Mouse (Mus musculus) midbrain, postnatal 0 days (tissue): Measurements from ENCODE around the gene H1fx. TPM values are rescaled to one million over a fixed set of nuclear protein-coding genes. Genes with fewer than 3 reads are reported as not detected.

Source experiments
- ATAC-seq: fragments of 200-750 bp; cut with Nextera tagmentation; 2 replicates; pipeline ENCODE4 v1.8.0; 2017; ENCODE audit warnings: moderate number of reproducible peaks, mild to moderate bottlenecking, moderate TSS enrichment, moderate library complexity; ENCODE audit not compliant: low FRiP score
- DNase-seq: peaks from one replicate; pipeline ENCODE4 v3.0.0-alpha.2; 2015; ENCODE audit warnings: low spot score
- H3K27ac ChIP-seq: fragments of 300-500 bp; sonication (generic); 2 replicates; pipeline ENCODE4 v1.5.1; 2014; ENCODE audit warnings: low read depth, mild to moderate bottlenecking, low read length, mixed read lengths
- H3K27me3 ChIP-seq: fragments of 300-500 bp; sonication (generic); 2 replicates; pipeline ENCODE4 v1.6.1; 2014; ENCODE audit warnings: low read length, control low read depth, mixed read lengths; ENCODE audit not compliant: insufficient read depth
- H3K36me3 ChIP-seq: fragments of 300-500 bp; sonication (generic); 2 replicates; pipeline ENCODE4 v1.6.1; 2014; ENCODE audit warnings: low read length, control low read depth, mixed read lengths; ENCODE audit not compliant: insufficient read depth
- H3K4me1 ChIP-seq: fragments of 300-500 bp; sonication (generic); 2 replicates; pipeline ENCODE4 v1.6.1; 2014; ENCODE audit warnings: mild to moderate bottlenecking, control low read depth, antibody characterized with exemption, low read length, mixed read lengths; ENCODE audit not compliant: insufficient read depth
- H3K4me2 ChIP-seq: fragments of 300-500 bp; sonication (generic); 2 replicates; pipeline ENCODE4 v1.6.1; 2014; ENCODE audit warnings: low read depth, mild to moderate bottlenecking, low read length, mixed read lengths; ENCODE audit not compliant: poor library complexity, severe bottlenecking
- H3K4me3 ChIP-seq: fragments of 300-500 bp; sonication (generic); 2 replicates; pipeline ENCODE4 v1.5.1; 2014; ENCODE audit warnings: low read depth, mild to moderate bottlenecking, low read length, moderate library complexity
- H3K9ac ChIP-seq: fragments of 300-500 bp; sonication (generic); replicated peaks from 2 replicates; pipeline ENCODE4 v1.6.1; 2014; ENCODE audit warnings: mild to moderate bottlenecking, low read length, moderate library complexity, mixed read lengths; ENCODE audit not compliant: poor library complexity, severe bottlenecking
- H3K9me3 ChIP-seq: fragments of 300-500 bp; sonication (generic); 2 replicates; pipeline ENCODE4 v1.6.1; 2016; ENCODE audit warnings: low read length, control low read depth
- CTCF ChIP-seq: IDR thresholded peaks from 2 replicates; pipeline ENCODE4 v1.5.1; 2016; ENCODE audit warnings: antibody characterized with exemption, mild to moderate bottlenecking
- WGBS: fragments of 180-500 bp; shearing (Covaris S2); extraction: QIAGEN DNeasy Blood & Tissue Kit; methylation state at CpG from one replicate; pipeline ENCODE4 v1.1.7; 2014; 5-methylcytosine and 5-hydroxymethylcytosine counted together
- polyA plus RNA-seq: library from polyadenylated mRNA; unstranded; fragments of >200 nt; fragmentation: Nextera tagmentation; extraction: Ambion mirVana; gene quantifications from 2 replicates; pipeline ENCODE4 v1.2.1, GENCODE M21; 2015
- total RNA-seq: library from RNA; depleted of rRNA; stranded (reverse); fragments of >200 nt; gene quantifications from 2 replicates; pipeline ENCODE4 v1.2.3, GENCODE M21; 2014

H1fx gene
- total and polyA plus RNA-seq, 2 experiments from 2014 or later: 22.7 to 52.8 TPM

GRCm38 (mm10) chr6:87992733-87993132 lies 11.3 kb upstream of the H1fx start:
- ATAC-seq: no peak
- 17% methylated on average over 6 of the region's 6 CpGs for WGBS
- no peak overlapping the region for H3K27ac ChIP-seq
- H3K36me3 ChIP-seq: peaks cover 2% of the 10 kb centered on the region; the same call in 1 of the 2 replicates
- peaks cover 9% of the 10 kb centered on the region; the same call in 1 of the 2 replicates for H3K4me1 ChIP-seq
- no peak overlapping the region for H3K4me2 ChIP-seq
- H3K4me3 ChIP-seq: no peak overlapping the region
- TF ChIP-seq CTCF: no peak
- no peak for DNase-seq
- H3K27me3 ChIP-seq: no peaks in the 10 kb centered on the region
- H3K9ac ChIP-seq: no peak overlapping the region
- no peaks in the 10 kb centered on the region for H3K9me3 ChIP-seq

- peaks cover 3% of the 10 kb centered on the region; the same call in 1 of the 2 replicates for H3K36me3 ChIP-seq
- H3K9me3 ChIP-seq: no peaks in the 10 kb centered on the region
- H3K9ac ChIP-seq: no peak overlapping the region
- no peak for ATAC-seq
- no peak for TF ChIP-seq CTCF
- no peaks in the 10 kb centered on the region for H3K27me3 ChIP-seq
- no peak overlapping the region for H3K4me2 ChIP-seq
- 48% methylated on average over 1 of the region's 1 CpGs for WGBS
- DNase-seq: peak; percentile 52
- H3K4me1 ChIP-seq: peaks cover 9% of the 10 kb centered on the region; the same call in 1 of the 2 replicates
- no peak overlapping the region for H3K27ac ChIP-seq
- H3K4me3 ChIP-seq: no peak overlapping the region
Measured at GRCm38 (mm10) chr6:87991886-87992285, 10.4 kb upstream of the H1fx start.

- Histone ChIP-seq H3K9ac (no peak overlapping the region), H3K4me2 (no peak overlapping the region), H3K4me1 (peaks cover 9% of the 10 kb centered on the region; the same call in 1 of the 2 replicates), H3K27ac (no peak overlapping the region), H3K36me3 (peaks cover 6% of the 10 kb centered on the region; the same call in 1 of the 2 replicates), H3K27me3 (no peaks in the 10 kb centered on the region), H3K4me3 (no peak overlapping the region), H3K9me3 (no peaks in the 10 kb centered on the region)
- DNase-seq: no peak
- no peak for TF ChIP-seq CTCF
- WGBS: 71% methylated on average over 4 of the region's 4 CpGs
- no peak for ATAC-seq
Measured at GRCm38 (mm10) chr6:87991216-87991615, 9.8 kb upstream of the H1fx start.

- ATAC-seq: no peak
- H3K9me3 ChIP-seq: no peaks in the 10 kb centered on the region
- H3K36me3 ChIP-seq: peaks cover 11% of the 10 kb centered on the region
- H3K4me1 ChIP-seq: peaks cover 12% of the 10 kb centered on the region; the same call in 1 of the 2 replicates
- no peaks in the 10 kb centered on the region for H3K27me3 ChIP-seq
- peak overlapping the region; percentile 38; the same call in 1 of the 2 replicates for H3K27ac ChIP-seq
- H3K4me2 ChIP-seq: peak overlapping the region; percentile 89
- peak overlapping the region; percentile 95 for H3K4me3 ChIP-seq
- DNase-seq: no peak
- TF ChIP-seq CTCF: no peak
- H3K9ac ChIP-seq: peak overlapping the region; percentile 90; the same call in 1 of the 2 replicates
- WGBS: 60% methylated on average over 9 of the region's 9 CpGs
Measured at GRCm38 (mm10) chr6:87982506-87982905, 1.1 kb upstream of the H1fx start.

GRCm38 (mm10) chr6:87981030-87981485 lies 379 bp downstream of the H1fx start:
- no peaks in the 10 kb centered on the region for H3K9me3 ChIP-seq
- no peaks in the 10 kb centered on the region for H3K27me3 ChIP-seq
- DNase-seq: peak; percentile 37
- peak overlapping the region; percentile 90 for H3K9ac ChIP-seq
- H3K27ac ChIP-seq: peak overlapping the region; percentile 91
- peaks cover 9% of the 10 kb centered on the region for H3K36me3 ChIP-seq
- peak overlapping the region; percentile 89 for H3K4me2 ChIP-seq
- H3K4me3 ChIP-seq: peak overlapping the region; percentile 95
- WGBS: under 1% methylated on average over 39 of the region's 56 CpGs
- ATAC-seq: peak; percentile 35
- TF ChIP-seq CTCF: no peak
- H3K4me1 ChIP-seq: peaks cover 12% of the 10 kb centered on the region; the same call in 1 of the 2 replicates

- WGBS: under 1% methylated on average over 61 of the region's 66 CpGs
- Histone ChIP-seq H3K9me3 (no peaks in the 10 kb centered on the region), H3K27ac (peak overlapping the region; percentile 91), H3K27me3 (no peaks in the 10 kb centered on the region), H3K9ac (peak overlapping the region; percentile 90), H3K36me3 (peaks cover 9% of the 10 kb centered on the region), H3K4me1 (peaks cover 12% of the 10 kb centered on the region; the same call in 1 of the 2 replicates), H3K4me3 (peak overlapping the region; percentile 95), H3K4me2 (peak overlapping the region; percentile 89)
- ATAC-seq: peak; percentile 91
- DNase-seq: peak; percentile 94
- peak; percentile 72 for TF ChIP-seq CTCF
Measured at GRCm38 (mm10) chr6:87980374-87981029, 935 bp downstream of the H1fx start.
